Mouse (Mus musculus) liver, adult 2 months (tissue): ENCODE results near the gene Gm49393. TPM values are rescaled to one million over a fixed set of nuclear protein-coding genes. Genes with fewer than 3 reads are reported as not detected.
"Not testable (repeated sequence)": the region's sequence is repeated elsewhere in the genome, so short reads cannot be mapped to it uniquely, and the experiment has no call there.

ENCODE experiments used
- DNase-seq: peaks from one replicate; pipeline ENCODE4 v3.0.0-alpha.2; 2011; ENCODE audit warnings: low read depth, low spot score; ENCODE audit errors: extremely low read depth
- H3K27ac ChIP-seq: fragments of 200-500 bp; replicated peaks from 2 replicates; pipeline ENCODE4 v1.5.1; 2012; ENCODE audit warnings: low read depth, mild to moderate bottlenecking, control low read depth, inconsistent platforms, low read length; ENCODE audit not compliant: insufficient read depth
- H3K27me3 ChIP-seq: fragments of 200-500 bp; 2 replicates; pipeline ENCODE4 v1.6.1; 2012; ENCODE audit warnings: mild to moderate bottlenecking, moderate library complexity, low read length, inconsistent platforms; ENCODE audit not compliant: control insufficient read depth, insufficient read depth
- H3K36me3 ChIP-seq: fragments of 200-500 bp; 2 replicates; pipeline ENCODE4 v1.6.1; 2012; ENCODE audit warnings: low read length, inconsistent platforms; ENCODE audit not compliant: control insufficient read depth, insufficient read depth
- H3K4me1 ChIP-seq: fragments of 200-500 bp; 2 replicates; pipeline ENCODE4 v1.6.1; 2011; ENCODE audit warnings: low read length; ENCODE audit not compliant: control insufficient read depth, insufficient read depth
- H3K4me3 ChIP-seq: fragments of 200-500 bp; 2 replicates; pipeline ENCODE4 v1.5.1; 2011; ENCODE audit warnings: low read depth, mild to moderate bottlenecking, control low read depth, low read length, moderate library complexity; ENCODE audit not compliant: insufficient read depth
- H3K79me2 ChIP-seq: fragments of 200-500 bp; 2 replicates; pipeline ENCODE4 v1.6.1; 2012; ENCODE audit warnings: inconsistent platforms, mild to moderate bottlenecking, low read length, moderate library complexity; ENCODE audit not compliant: control insufficient read depth, insufficient read depth
- H3K9ac ChIP-seq: fragments of 200-500 bp; 2 replicates; pipeline ENCODE4 v1.6.1; 2012; ENCODE audit warnings: low read depth, mild to moderate bottlenecking, control low read depth, inconsistent platforms, low read length
- CTCF ChIP-seq: fragments of 200-500 bp; IDR thresholded peaks from 2 replicates; pipeline ENCODE4 v1.5.1; 2011; ENCODE audit warnings: low read depth, low read length, control low read depth
- POLR2A ChIP-seq: fragments of 200-500 bp; IDR thresholded peaks from 2 replicates; pipeline ENCODE4 v1.6.1; 2011; ENCODE audit warnings: low read length, control low read depth; ENCODE audit not compliant: insufficient read depth; ENCODE audit errors: extremely low read depth
- WGBS: fragments of 180-500 bp; shearing (Covaris S2); methylation state at CpG from one replicate; pipeline ENCODE4 v1.1.7; 2018; 5-methylcytosine and 5-hydroxymethylcytosine counted together
- polyA plus RNA-seq: library from polyadenylated mRNA; depleted of rRNA; stranded (reverse); fragments of >200 nt; gene quantifications from 2 replicates; pipeline ENCODE4 v1.2.3, GENCODE M21; 2012; rRNA removed
- total RNA-seq: library from RNA; depleted of rRNA; stranded (reverse); fragments of >200 nt; gene quantifications from 2 replicates; pipeline ENCODE4 v1.2.3, GENCODE M21; 2014; rRNA removed

The Gm49393 gene
- total RNA-seq (not detected in 2 replicates), polyA plus RNA-seq (not detected in 2 replicates)

DNA sequence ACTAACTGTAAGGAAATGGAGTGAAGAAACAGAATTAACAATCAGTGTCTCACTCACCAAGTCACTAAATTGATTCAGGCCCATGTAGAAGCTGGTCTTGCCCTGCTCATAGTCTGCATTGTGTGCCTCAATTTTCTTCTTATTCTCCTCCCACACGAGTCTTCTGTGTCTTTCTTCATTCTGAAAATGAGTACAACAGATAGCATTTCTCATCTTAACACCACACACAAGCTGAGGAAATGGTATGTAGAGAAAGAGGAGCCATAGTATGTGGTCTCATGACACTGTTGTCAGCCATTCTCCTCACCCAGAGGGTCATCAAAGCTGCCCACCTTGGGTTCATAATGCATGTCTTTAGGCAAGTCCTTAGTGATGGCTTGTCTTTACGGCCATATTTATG, at the start of gene Gm49393:
Gm49393 (minus strand) TSS at position 101 of the 400 bp plus-strand sequence.
- H3K9ac ChIP-seq, H3K27me3 ChIP-seq, H3K36me3 ChIP-seq, H3K4me3 ChIP-seq, H3K4me1 ChIP-seq, H3K27ac ChIP-seq, DNase-seq, H3K79me2 ChIP-seq: not testable (repeated sequence)
- 61% methylated on average over 2 of the region's 2 CpGs for WGBS

DNA sequence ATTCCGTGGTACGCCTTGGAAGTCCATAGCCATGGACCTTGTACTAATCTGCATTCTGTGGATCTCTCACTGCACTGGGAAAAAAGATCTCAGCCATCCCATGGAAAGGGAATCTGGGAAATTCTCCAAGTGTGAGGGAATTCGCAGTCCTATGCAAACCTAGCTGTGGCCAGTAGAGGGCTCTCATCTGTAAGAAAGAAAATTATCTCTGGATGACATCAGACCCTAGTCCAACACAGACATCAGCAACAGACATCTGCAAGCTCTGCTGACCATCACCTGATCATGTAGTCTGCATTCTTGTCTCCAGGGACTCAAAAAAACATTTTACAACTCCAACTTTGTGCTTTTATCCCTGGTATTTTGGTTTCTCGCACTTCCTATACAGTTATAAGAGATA, 36.9 kb upstream of the Gm49393 start:
- not testable (repeated sequence) for H3K27ac ChIP-seq, H3K4me1 ChIP-seq
- 67% methylated on average over 4 of the region's 4 CpGs for WGBS

DNA sequence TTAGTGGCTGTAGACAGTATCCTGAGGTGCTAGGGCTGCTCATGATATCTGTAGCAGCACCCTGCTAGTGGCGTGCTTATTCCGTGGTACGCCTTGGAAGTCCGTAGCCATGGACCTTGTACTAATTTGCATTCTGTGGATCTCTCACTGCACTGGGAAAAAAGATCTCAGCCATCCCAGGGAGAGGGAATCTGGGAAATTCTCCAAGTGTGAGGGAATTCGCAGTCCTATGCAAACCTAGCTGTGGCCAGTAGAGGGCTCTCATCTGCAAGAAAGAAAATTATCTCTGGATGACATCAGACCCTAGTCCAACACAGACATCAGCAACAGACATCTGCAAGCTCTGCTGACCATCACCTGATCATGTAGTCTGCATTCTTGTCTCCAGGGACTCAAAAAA, 28.6 kb upstream of the Gm49393 start:
- not testable (repeated sequence) for H3K4me3 ChIP-seq, DNase-seq, H3K27ac ChIP-seq, H3K4me1 ChIP-seq, H3K9ac ChIP-seq, H3K27me3 ChIP-seq, H3K36me3 ChIP-seq, H3K79me2 ChIP-seq
- WGBS, result 26% methylated on average over 5 of the region's 5 CpGs

More for the DNA sequence above, 36.9 kb upstream of the Gm49393 start:
- H3K36me3 ChIP-seq, H3K4me3 ChIP-seq, H3K27me3 ChIP-seq, H3K9ac ChIP-seq, H3K79me2 ChIP-seq: not testable (repeated sequence)
- peak; percentile 6 for DNase-seq

DNA sequence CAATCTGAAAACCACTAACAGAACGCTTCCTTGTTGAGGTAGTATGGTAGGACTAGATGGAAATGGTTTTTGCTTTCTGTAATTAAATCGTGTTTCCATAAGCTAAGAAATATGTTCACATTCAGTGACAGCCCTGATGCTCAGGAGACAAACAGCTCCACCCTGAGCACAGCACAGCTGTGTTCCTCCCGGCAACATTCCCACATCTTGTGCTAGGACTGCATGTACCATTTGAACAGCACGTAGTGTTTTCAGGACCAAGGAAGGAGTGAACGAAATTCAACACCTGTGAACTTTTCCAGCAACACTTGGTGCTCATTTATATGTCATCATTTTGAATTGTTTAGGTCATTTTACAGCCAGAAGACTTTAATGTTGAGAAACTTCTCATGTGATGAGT, 26.3 kb upstream of the Gm49393 start:
- Histone ChIP-seq H3K4me1 (no peaks in the 10 kb centered on the region), H3K9ac (no peak overlapping the region), H3K79me2 (no peaks in the 10 kb centered on the region), H3K27ac (no peak overlapping the region), H3K36me3 (no peaks in the 10 kb centered on the region), H3K4me3 (no peak overlapping the region), H3K27me3 (no peaks in the 10 kb centered on the region)
- DNase-seq, result no peak
- TF ChIP-seq POLR2A (no peak), CTCF (no peak)
- 64% methylated on average over 5 of the region's 5 CpGs for WGBS

DNA sequence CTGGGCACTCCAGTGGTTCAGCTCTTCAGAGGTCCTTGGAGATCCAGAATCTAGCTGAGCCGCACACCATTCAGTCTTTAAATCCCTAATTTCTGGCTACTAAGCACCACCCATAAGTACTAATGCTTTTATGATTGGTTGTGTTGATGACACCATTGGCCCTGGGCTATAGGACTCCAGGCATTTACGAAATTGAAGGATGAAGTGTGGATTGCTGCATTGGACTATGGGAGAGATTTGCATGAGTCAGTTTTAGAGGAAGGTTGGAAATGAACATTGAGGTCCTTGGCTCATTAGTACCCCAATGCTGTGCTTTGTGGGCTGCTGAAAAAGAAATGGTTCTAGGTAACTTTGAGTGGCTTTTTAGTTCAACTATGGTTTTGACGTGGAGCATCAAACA, 6.5 kb upstream of the Gm49393 start, which contains the start of gene Tpbpa:
Tpbpa (minus strand) TSS at position 101 of the 400 bp plus-strand sequence.
- not testable (repeated sequence) for H3K4me3 ChIP-seq, H3K9ac ChIP-seq, H3K27ac ChIP-seq, H3K36me3 ChIP-seq, DNase-seq, H3K27me3 ChIP-seq, H3K4me1 ChIP-seq, H3K79me2 ChIP-seq
- WGBS, result 72% methylated on average over 3 of the region's 3 CpGs

DNA sequence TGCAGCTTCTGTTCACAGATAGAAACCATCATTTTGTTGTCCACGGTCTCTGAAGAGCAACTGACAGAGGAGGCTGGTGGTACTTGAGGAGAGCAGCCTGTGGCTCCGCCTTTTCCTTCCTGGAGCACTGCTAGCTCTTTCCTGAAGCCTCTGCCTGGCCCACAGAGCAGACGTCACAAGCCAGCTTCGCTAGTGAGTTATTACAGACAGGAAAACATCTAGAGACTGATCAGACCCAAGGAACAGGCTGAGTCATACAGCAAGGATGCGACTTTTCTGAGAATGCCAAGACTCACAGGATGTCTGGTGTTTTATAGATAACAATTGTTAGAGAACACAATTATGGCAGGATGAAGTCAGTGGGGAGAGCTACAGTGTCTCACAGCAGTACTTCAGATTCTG, 1.1 kb upstream of the Gm49393 start, which contains the start of the genes Gm49391 and Ctla2a:
Gm49391 (minus strand) TSS at position 72 of the 402 bp plus-strand sequence.
Ctla2a (minus strand) TSS at position 126 of the 402 bp plus-strand sequence.
- peaks cover 2% of the 10 kb centered on the region; the same call in 1 of the 2 replicates for H3K4me1 ChIP-seq

DNA sequence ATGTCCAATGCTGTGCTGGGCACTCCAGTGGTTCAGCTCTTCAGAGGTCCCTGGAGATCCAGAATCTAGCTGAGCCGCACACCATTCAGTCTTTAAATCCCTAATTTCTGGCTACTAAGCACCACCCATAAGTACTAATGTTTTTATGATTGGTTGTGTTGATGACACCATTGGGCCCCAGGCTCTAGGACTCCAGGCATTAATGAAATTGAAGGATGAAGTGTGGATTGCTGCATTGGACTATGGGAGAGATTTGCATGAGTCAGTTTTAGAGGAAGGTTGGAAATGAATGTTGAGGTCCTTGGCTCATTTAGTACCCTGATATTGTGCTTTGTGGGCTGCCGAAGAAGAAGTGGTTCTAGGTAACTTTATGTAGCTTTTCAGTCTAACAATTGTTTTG, 30.6 kb downstream of the Gm49393 start, which contains the start of gene Tpbpb:
Tpbpb (minus strand) TSS at position 101 of the 400 bp plus-strand sequence.
- H3K9ac ChIP-seq, H3K4me3 ChIP-seq, H3K36me3 ChIP-seq, H3K4me1 ChIP-seq, H3K79me2 ChIP-seq, H3K27ac ChIP-seq, H3K27me3 ChIP-seq, DNase-seq: not testable (repeated sequence)
- 76% methylated on average over 2 of the region's 2 CpGs for WGBS

More for the DNA sequence above, 1.1 kb upstream of the Gm49393 start, which contains the start of the genes Gm49391 and Ctla2a:
- Histone ChIP-seq H3K27me3 (no peaks in the 10 kb centered on the region), H3K36me3 (no peaks in the 10 kb centered on the region), H3K79me2 (no peaks in the 10 kb centered on the region), H3K9ac (no peak within 1 kb of the TSS), H3K27ac (no peak within 1 kb of the TSS), H3K4me3 (no peak within 1 kb of the TSS)
- WGBS, result 42% methylated on average over 5 of the region's 5 CpGs
- no peak for TF ChIP-seq CTCF
- no peak for TF ChIP-seq POLR2A
- peak; percentile 26 for DNase-seq
